Mouse (Mus musculus): ENCODE data around the gene Mpdz. TPM values are rescaled to one million over a fixed set of nuclear protein-coding genes. Genes with fewer than 3 reads are reported as not detected.

Mpdz gene
- polyA plus RNA-seq, 1 experiment from 2014 or later, result 7.4 TPM

- Histone ChIP-seq H3K9ac (replicated peaks; ENCODE audit: low read depth) (no peak overlapping the region), H3K4me3 (ENCODE audit: low read depth, low read length) (no peak overlapping the region), H3K4me2 (replicated peaks; ENCODE audit: low read depth, low read length) (no peak overlapping the region), H3K9me3 (ENCODE audit: low read length) (no peaks in the 10 kb centered on the region), H3K27ac (ENCODE audit: low read length) (no peak overlapping the region), H3K36me3 (ENCODE audit: insufficient read depth, low read length) (no peaks in the 10 kb centered on the region), H3K4me1 (ENCODE audit: insufficient read depth, low read depth, low read length) (no peaks in the 10 kb centered on the region), H3K27me3 (replicated peaks; ENCODE audit: insufficient read depth, low read length) (no peaks in the 10 kb centered on the region)
- DNase-seq (ENCODE audit: low spot score) (no peak), ATAC-seq (no peak)
- no peak for TF ChIP-seq CTCF (IDR thresholded peaks at IDR 0.05)
- no peak for TF ChIP-seq EP300 (IDR thresholded peaks at IDR 0.05)
- WGBS, result 75% methylated on average over 6 of the region's 6 CpGs
Observed at GRCm38 (mm10) chr4:81332439-81332841, 110.2 kb downstream of the Mpdz start.

DNA sequence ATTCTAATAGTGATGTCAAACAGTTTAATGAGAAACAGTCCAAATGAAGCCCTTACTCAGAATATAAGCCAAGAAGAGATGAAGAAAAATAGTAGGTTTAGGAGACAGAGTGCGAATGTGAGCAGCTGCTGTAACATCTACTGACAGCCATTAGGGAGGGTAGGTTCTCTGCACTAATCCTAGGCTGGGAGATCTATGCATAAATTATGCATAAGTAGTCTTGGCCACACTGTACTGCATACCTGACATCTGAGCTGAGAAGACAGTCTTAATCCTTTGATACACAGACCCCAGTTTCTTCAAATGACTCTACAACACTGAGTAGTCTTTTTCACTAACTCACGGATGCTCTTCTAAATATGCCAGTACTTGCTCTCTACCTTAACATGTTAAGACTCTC lies 114.9 kb downstream of the Mpdz start:
- Histone ChIP-seq H3K4me2 (replicated peaks; ENCODE audit: low read depth, low read length) (no peak overlapping the region), H3K4me3 (ENCODE audit: low read depth, low read length) (no peak overlapping the region), H3K36me3 (ENCODE audit: insufficient read depth, low read length) (no peaks in the 10 kb centered on the region), H3K27ac (ENCODE audit: low read length) (no peak overlapping the region), H3K9me3 (ENCODE audit: low read length) (no peaks in the 10 kb centered on the region), H3K9ac (replicated peaks; ENCODE audit: low read depth) (no peak overlapping the region), H3K27me3 (replicated peaks; ENCODE audit: insufficient read depth, low read length) (no peaks in the 10 kb centered on the region), H3K4me1 (ENCODE audit: insufficient read depth, low read depth, low read length) (no peaks in the 10 kb centered on the region)
- WGBS, result 94% methylated on average over 2 of the region's 2 CpGs
- TF ChIP-seq CTCF (IDR thresholded peaks at IDR 0.05) (no peak), EP300 (IDR thresholded peaks at IDR 0.05) (no peak)
- no peak for DNase-seq (ENCODE audit: low spot score)
- no peak for ATAC-seq

GRCm38 (mm10) chr4:81323853-81324252 lies 118.8 kb downstream of the Mpdz start:
- Histone ChIP-seq H3K4me2 (replicated peaks; ENCODE audit: low read depth, low read length) (no peak overlapping the region), H3K9ac (replicated peaks; ENCODE audit: low read depth) (no peak overlapping the region), H3K27me3 (replicated peaks; ENCODE audit: insufficient read depth, low read length) (no peaks in the 10 kb centered on the region), H3K36me3 (ENCODE audit: insufficient read depth, low read length) (no peaks in the 10 kb centered on the region), H3K4me1 (ENCODE audit: insufficient read depth, low read depth, low read length) (no peaks in the 10 kb centered on the region), H3K9me3 (ENCODE audit: low read length) (no peaks in the 10 kb centered on the region), H3K4me3 (ENCODE audit: low read depth, low read length) (no peak overlapping the region), H3K27ac (ENCODE audit: low read length) (no peak overlapping the region)
- TF ChIP-seq CTCF (IDR thresholded peaks at IDR 0.05) (no peak), EP300 (IDR thresholded peaks at IDR 0.05) (no peak)
- WGBS, result 90% methylated on average over 4 of the region's 4 CpGs
- ATAC-seq (no peak), DNase-seq (ENCODE audit: low spot score) (no peak)

GRCm38 (mm10) chr4:81322232-81322631 lies 120.4 kb downstream of the Mpdz start:
- ATAC-seq, result no peak
- DNase-seq (ENCODE audit: low spot score), result no peak
- no peaks in the 10 kb centered on the region for H3K4me1 ChIP-seq (ENCODE audit: insufficient read depth, low read depth, low read length)
- WGBS, result 78% methylated on average over 3 of the region's 3 CpGs
- H3K27ac ChIP-seq (ENCODE audit: low read length), result no peak overlapping the region
- H3K9ac ChIP-seq (replicated peaks; ENCODE audit: low read depth), result no peak overlapping the region
- no peak overlapping the region for H3K4me3 ChIP-seq (ENCODE audit: low read depth, low read length)
- H3K27me3 ChIP-seq (replicated peaks; ENCODE audit: insufficient read depth, low read length), result no peaks in the 10 kb centered on the region
- 0 out of 2 replicates have a peak, but pooled peaks cover 5% of the 10 kb centered on the region for H3K36me3 ChIP-seq (ENCODE audit: insufficient read depth, low read length)
- no peak overlapping the region for H3K4me2 ChIP-seq (replicated peaks; ENCODE audit: low read depth, low read length)
- TF ChIP-seq CTCF (IDR thresholded peaks at IDR 0.05) (no peak), EP300 (IDR thresholded peaks at IDR 0.05) (no peak)
- no peaks in the 10 kb centered on the region for H3K9me3 ChIP-seq (ENCODE audit: low read length)

- no peak overlapping the region for H3K4me3 ChIP-seq (ENCODE audit: low read depth, low read length)
- 57% methylated on average over 5 of the region's 5 CpGs for WGBS
- no peaks in the 10 kb centered on the region for H3K4me1 ChIP-seq (ENCODE audit: insufficient read depth, low read depth, low read length)
- 0 out of 2 replicates have a peak, but pooled peaks cover 5% of the 10 kb centered on the region for H3K36me3 ChIP-seq (ENCODE audit: insufficient read depth, low read length)
- H3K27me3 ChIP-seq (replicated peaks; ENCODE audit: insufficient read depth, low read length), result no peaks in the 10 kb centered on the region
- no peak overlapping the region for H3K9ac ChIP-seq (replicated peaks; ENCODE audit: low read depth)
- DNase-seq (ENCODE audit: low spot score), result no peak
- no peak for ATAC-seq
- H3K9me3 ChIP-seq (ENCODE audit: low read length), result no peaks in the 10 kb centered on the region
- H3K27ac ChIP-seq (ENCODE audit: low read length), result no peak overlapping the region
- TF ChIP-seq CTCF (IDR thresholded peaks at IDR 0.05), result no peak
- no peak for TF ChIP-seq EP300 (IDR thresholded peaks at IDR 0.05)
- H3K4me2 ChIP-seq (replicated peaks; ENCODE audit: low read depth, low read length), result no peak overlapping the region
Observed at GRCm38 (mm10) chr4:81314618-81315017, 128.0 kb downstream of the Mpdz start.

DNA sequence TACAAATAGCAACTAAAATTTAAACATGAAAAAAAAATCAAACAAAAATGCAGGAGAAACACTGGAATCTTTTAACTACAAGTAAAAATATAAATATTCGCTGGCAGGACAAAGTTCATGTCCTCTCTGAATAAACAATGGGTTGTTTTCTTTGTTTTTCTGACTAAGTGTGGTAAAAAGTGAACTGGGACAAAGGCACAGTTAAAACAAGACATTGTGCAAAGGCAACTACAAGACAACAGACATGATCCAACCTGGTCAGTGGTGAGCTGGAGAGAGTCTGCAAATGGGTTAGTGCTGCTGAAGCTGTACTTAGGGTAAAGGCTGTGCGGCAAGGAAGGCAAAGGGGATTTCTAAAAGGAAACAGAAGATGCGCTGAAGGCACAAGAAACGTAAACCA lies 129.4 kb downstream of the Mpdz start:
- no peak overlapping the region for H3K27ac ChIP-seq (ENCODE audit: low read length)
- H3K4me2 ChIP-seq (replicated peaks; ENCODE audit: low read depth, low read length), result no peak overlapping the region
- no peak for ATAC-seq
- WGBS, result 77% methylated on average over 4 of the region's 4 CpGs
- no peak overlapping the region for H3K4me3 ChIP-seq (ENCODE audit: low read depth, low read length)
- no peaks in the 10 kb centered on the region for H3K4me1 ChIP-seq (ENCODE audit: insufficient read depth, low read depth, low read length)
- H3K36me3 ChIP-seq (ENCODE audit: insufficient read depth, low read length), result 0 out of 2 replicates have a peak, but pooled peaks cover 5% of the 10 kb centered on the region
- no peaks in the 10 kb centered on the region for H3K27me3 ChIP-seq (replicated peaks; ENCODE audit: insufficient read depth, low read length)
- TF ChIP-seq CTCF (IDR thresholded peaks at IDR 0.05) (no peak), EP300 (IDR thresholded peaks at IDR 0.05) (no peak)
- DNase-seq (ENCODE audit: low spot score), result no peak
- no peaks in the 10 kb centered on the region for H3K9me3 ChIP-seq (ENCODE audit: low read length)
- H3K9ac ChIP-seq (replicated peaks; ENCODE audit: low read depth), result no peak overlapping the region

- H3K36me3 ChIP-seq (ENCODE audit: insufficient read depth, low read length), result no peaks in the 10 kb centered on the region
- peak; percentile 67 for ATAC-seq
- H3K9ac ChIP-seq (replicated peaks; ENCODE audit: low read depth), result no peak overlapping the region
- H3K4me1 ChIP-seq (ENCODE audit: insufficient read depth, low read depth, low read length), result no peaks in the 10 kb centered on the region
- TF ChIP-seq CTCF (IDR thresholded peaks at IDR 0.05) (no peak), EP300 (IDR thresholded peaks at IDR 0.05) (no peak)
- H3K4me3 ChIP-seq (ENCODE audit: low read depth, low read length), result no peak overlapping the region
- no peaks in the 10 kb centered on the region for H3K9me3 ChIP-seq (ENCODE audit: low read length)
- DNase-seq (ENCODE audit: low spot score), result no peak
- no peak overlapping the region for H3K27ac ChIP-seq (ENCODE audit: low read length)
- WGBS, result 33% methylated on average over 2 of the region's 2 CpGs
- no peak overlapping the region for H3K4me2 ChIP-seq (replicated peaks; ENCODE audit: low read depth, low read length)
- no peaks in the 10 kb centered on the region for H3K27me3 ChIP-seq (replicated peaks; ENCODE audit: insufficient read depth, low read length)
Observed at GRCm38 (mm10) chr4:81310168-81310474, 132.5 kb downstream of the Mpdz start.
